Mouse (Mus musculus): Measurements from ENCODE around the gene Cntnap1. TPM values are rescaled to one million over a fixed set of nuclear protein-coding genes. Genes with fewer than 3 reads are reported as not detected.
"Not testable (repeated sequence)": the region's sequence is repeated elsewhere in the genome, so short reads cannot be mapped to it uniquely, and the experiment has no call there.

Cntnap1 gene
- total RNA-seq, 4 experiments from 2014 or later = 173 to 184 (median 176) TPM

- DNase-seq (ENCODE audit: low spot score in 2 of 2) = no peak
Observed at GRCm38 (mm10) chr11:101149178-101150105, 20.9 kb upstream of the Cntnap1 start.

DNA sequence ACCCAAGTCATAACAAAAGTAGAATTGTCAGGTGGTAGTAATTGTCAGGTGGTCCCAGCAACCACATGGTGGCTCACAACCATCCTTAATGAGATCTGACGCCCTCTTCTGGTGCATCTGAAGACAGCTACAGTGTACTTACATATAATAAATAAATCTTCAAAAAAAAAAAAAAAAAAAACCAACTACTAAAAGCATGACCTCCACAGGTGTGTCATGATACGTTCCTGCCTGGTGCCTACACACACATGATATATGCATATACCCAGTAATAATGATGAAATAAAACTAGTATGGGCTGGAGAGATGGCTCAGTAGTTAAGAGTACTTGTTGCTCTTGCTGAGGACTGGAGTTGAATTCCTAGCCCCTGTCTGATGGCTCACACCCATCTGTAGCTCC, 19.3 kb upstream of the Cntnap1 start:
- no peak for DNase-seq (ENCODE audit: low spot score in 2 of 2)

DNA sequence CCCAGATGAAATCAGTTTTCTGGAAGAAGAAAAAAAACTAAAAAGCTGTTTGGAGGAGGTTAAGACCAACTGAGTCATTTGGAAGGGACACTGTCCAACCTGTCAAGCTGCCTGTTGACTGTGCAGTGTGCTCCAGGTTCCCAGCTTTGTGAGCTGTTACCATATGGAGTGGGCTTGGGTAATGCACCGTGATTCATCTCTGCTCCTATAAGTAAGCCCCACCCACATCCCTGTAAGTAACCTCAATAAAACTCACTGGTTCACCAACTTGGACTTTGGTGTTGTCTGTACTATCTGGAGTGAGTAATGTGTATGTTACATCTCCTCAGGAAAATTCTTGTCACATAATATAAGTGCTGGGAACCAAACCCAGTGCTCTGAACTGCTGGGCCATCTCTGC, 17.5 kb upstream of the Cntnap1 start:
- DNase-seq (ENCODE audit: low spot score in 2 of 2) = no peak

DNA sequence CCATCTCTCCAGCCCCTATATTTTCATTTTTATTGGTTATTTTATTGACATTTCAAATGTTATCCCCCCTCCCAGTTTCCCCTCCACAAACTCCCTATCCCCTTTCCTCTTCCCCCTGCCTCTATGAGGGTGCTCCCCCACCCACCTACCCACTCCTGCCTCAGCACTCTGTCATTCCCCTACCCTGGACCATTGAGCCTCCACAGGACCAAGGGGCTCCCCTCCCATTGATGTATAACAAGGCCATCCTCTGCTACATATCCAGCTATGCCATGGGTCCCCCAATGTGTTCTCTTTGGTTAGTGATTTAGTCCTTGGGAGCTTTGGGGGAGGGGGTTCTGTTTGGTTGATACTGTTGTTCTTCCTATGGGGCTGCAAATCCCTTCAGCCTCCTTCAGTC, 15.7 kb upstream of the Cntnap1 start:
- no peak for DNase-seq (ENCODE audit: low spot score in 2 of 2)

GRCm38 (mm10) chr11:101155151-101155550, 15.2 kb upstream of the Cntnap1 start:
- DNase-seq (ENCODE audit: low spot score in 2 of 2) = no peak

GRCm38 (mm10) chr11:101155728-101156371, 14.5 kb upstream of the Cntnap1 start, which contains the start of gene Tubg2:
Gene Tubg2 (plus strand): TSS chr11:101155907.
- peak; percentile 58 to 83 for DNase-seq (ENCODE audit: low spot score in 2 of 2)

- DNase-seq (ENCODE audit: low spot score in 2 of 2) = not testable (repeated sequence)
Observed at GRCm38 (mm10) chr11:101160151-101160550, 10.2 kb upstream of the Cntnap1 start.

- not testable (repeated sequence) for DNase-seq (ENCODE audit: low spot score in 2 of 2)
Observed at GRCm38 (mm10) chr11:101160981-101161505, 9.3 kb upstream of the Cntnap1 start.

DNA sequence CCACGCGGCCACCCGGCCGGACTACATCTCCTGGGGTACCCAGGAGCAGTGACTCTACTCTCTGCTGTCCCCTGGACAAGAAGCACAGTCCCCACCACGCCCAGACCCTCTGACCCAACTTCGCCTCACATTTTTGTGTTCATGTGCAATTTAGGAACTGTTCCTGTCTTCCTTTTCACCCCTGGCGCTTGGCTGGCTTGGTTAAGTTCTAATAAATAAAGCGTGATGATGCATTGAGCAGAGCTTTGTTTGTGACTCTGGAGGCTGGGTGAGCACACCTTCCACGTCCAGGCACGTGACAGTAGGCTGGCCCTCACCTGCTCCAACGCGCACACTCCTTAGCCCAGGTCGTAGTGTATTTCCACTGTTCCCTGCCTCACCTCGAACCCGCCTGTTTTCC, 8.8 kb upstream of the Cntnap1 start:
- no peak for DNase-seq (ENCODE audit: low spot score in 2 of 2)

DNA sequence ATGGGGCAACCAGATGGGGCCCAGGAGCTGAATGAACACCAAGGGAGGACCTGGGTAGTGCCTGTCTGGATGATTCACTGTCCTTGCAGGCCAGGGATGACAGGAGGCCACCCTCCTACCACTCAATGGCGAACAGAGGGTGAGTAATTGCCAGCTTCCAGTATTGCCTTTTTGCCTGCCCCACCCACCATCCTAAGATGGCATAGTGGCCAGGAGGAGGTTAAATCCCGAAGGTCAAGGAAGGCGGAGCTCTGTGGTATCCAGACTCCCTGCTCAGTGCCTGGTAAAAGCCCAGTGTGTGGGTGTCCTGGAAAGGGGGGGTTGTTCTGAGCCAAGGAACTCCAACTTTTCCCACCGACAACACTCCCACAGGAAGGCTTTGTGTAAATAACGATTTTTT, 8.0 kb upstream of the Cntnap1 start:
- DNase-seq (ENCODE audit: low spot score in 2 of 2) = no peak

GRCm38 (mm10) chr11:101162772-101163171, 7.6 kb upstream of the Cntnap1 start:
- no peak for DNase-seq (ENCODE audit: low spot score in 2 of 2)

DNA sequence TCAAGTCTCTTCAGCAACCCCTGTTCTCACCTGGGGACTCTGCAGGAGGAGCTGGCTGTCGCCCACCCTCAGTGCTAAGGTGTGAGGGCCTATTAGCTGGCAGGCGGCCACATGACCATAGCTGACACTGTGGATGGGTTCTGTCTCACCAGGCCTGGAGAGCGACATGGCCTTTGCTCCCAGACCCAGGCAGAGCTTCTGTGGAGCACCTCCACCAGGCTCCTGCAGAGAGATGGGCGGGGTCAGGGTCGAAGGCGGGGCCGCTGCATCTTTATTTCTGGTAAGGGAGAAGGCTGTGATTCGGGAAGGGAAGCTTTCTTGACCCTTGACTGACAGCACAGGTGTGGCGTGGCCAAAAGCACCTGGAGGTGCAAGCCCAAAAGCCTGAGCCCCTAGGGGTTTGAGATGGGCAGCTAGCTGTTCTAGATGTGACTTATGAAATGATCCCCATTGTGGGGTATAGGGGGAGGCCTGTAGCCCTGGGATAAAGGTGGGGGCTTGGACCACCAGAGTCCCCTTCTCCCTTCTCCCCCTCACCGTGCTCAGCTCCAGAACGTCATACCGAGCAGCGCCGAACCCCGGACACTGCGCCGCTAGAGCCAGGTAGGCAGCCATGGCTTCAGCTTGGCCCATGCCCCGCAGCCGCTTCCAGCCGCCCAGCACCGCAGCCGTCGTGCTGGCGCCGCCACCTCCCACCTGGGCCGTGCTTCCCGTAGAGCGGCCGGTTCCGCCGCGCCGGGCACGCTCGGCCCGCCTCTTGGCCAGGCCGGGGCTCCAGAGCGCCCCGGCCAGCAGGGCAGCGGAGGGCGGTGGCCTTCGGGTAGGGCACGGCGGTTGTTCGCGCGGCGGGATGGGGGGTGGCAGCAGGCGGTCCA, 6.6 kb upstream of the Cntnap1 start:
- peak in 1 of 2 experiments; percentile 6 for DNase-seq (ENCODE audit: low spot score in 2 of 2)

DNA sequence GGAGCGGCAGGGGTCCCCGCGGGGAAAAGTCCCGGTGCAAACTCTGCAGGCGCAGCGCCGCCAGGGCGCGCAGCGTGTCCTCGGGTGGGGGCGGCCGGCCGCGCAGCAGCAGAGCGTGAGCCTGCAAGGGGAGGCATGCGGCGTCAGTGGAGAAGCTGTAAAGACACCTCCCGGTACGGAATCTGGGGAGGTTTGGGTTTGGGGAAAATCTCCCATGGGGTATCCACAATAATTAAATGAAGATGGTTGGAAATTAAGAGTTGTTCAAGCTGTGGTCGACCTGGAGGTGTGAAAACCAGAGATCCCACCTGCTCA, 6.0 kb upstream of the Cntnap1 start:
- no peak for DNase-seq (ENCODE audit: low spot score in 2 of 2)

DNA sequence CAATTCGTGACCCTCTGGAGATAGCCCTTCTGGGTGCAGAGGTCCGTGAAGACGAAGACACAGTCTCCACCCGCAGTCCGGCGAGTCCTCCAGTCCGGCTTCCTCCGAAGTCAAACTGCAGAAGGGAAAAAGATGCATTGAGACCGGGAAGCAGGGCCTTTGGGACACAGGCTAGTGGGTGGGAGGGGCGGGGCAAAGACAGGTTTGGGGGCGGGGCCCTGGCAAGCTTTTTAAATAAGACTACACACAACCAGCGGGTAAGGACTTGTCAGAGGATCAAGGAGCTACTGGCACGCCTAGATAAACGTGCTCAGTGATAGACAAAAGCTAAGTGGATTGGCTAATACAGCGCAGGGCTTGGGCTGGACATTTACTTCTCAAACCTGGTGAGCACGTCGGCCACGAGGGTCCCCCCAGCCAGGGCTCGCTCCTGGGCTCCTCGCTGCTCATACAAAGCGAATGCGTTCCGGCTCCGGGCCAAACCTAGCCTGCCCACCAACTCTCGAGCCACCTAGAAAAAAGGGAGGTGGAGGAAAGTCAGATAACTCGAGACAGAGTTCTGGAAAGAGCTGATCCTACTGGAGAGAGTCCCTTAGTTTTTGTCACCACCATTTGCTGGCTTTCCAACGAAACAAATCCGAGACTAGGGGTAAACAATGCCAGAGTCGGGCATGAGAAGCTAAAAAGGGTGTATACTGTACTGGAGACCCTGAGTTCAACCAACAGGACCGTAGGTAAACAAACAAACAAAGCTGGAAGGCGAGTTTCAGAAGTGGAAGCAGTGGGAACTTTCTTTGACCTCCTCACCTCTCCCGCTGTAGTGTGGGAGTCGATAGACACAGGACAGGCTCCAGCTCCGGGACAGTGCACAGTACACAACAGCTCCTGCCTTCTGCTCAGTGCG, 5.4 kb upstream of the Cntnap1 start:
- no peak for DNase-seq (ENCODE audit: low spot score in 2 of 2)

- DNase-seq (ENCODE audit: low spot score in 2 of 2) = peak in 1 of 2 experiments; percentile 6
Observed at GRCm38 (mm10) chr11:101166357-101166756, 4.0 kb upstream of the Cntnap1 start.

GRCm38 (mm10) chr11:101167211-101167962, 2.9 kb upstream of the Cntnap1 start:
- DNase-seq (ENCODE audit: low spot score in 2 of 2) = peak in 1 of 2 experiments; percentile 10

GRCm38 (mm10) chr11:101167963-101168300, 2.4 kb upstream of the Cntnap1 start:
- DNase-seq (ENCODE audit: low spot score in 2 of 2) = peak in 1 of 2 experiments; percentile 9

DNA sequence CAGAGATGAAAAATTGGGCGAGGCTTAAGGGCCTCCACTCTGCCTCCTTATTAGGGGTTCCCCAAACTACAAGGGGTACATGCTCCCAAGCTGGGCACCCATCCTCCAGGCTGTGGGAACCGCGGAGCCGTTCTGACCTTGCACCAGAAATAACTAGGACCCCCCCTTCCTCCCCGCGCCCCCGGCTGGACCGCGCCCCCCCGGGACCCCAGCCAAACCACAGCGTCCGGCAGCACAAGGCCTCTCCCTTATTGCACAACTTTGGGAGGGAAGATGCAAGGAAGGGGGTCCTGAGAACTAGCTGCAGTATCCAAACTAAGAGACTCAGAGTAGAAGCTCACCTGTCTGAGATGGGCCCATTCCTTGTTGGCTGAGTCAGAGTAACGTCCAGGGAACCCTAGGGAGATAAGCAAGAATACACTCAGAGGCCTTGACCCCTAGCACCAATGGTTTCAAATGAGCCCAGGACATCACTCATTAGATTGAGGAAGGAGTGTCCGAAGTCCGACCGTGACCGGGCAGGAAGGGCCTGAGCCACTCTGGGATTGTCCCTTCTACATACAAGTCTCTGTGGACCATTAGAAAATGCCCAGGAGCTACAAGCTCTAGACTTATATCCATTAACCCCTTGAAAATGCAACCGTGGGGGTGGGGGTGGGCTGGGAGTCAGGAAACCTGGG, 1.9 kb upstream of the Cntnap1 start:
- DNase-seq (ENCODE audit: low spot score in 2 of 2) = no peak
